Mouse (Mus musculus): ENCODE measurements around the gene Gm21969. TPM values are rescaled to one million over a fixed set of nuclear protein-coding genes. Genes with fewer than 3 reads are reported as not detected.

Gm21969 gene
- polyA plus RNA-seq, 1 experiment from 2014 or later, result not detected

- no peak overlapping the region for H3K27ac ChIP-seq (replicated peaks)
- no peaks in the 10 kb centered on the region for H3K36me3 ChIP-seq
- no peak overlapping the region for H3K4me3 ChIP-seq
- no peaks in the 10 kb centered on the region for H3K9me3 ChIP-seq
- no peaks in the 10 kb centered on the region for H3K4me1 ChIP-seq (replicated peaks)
- 17% methylated on average over 3 of the region's 3 CpGs for WGBS
- no peak for ATAC-seq (ENCODE audit: low FRiP score, low read depth)
- H3K27me3 ChIP-seq, result no peaks in the 10 kb centered on the region
- no peak overlapping the region for H3K9ac ChIP-seq
- H3K4me2 ChIP-seq, result no peak overlapping the region
These were observed 81.6 kb downstream of the Gm21969 start for GRCm38 (mm10) chr4:139684639-139685017.

GRCm38 (mm10) chr4:139688058-139688457, 85.1 kb downstream of the Gm21969 start:
- Histone ChIP-seq H3K4me2 (no peak overlapping the region), H3K9ac (no peak overlapping the region), H3K9me3 (no peaks in the 10 kb centered on the region), H3K27me3 (no peaks in the 10 kb centered on the region), H3K4me1 (replicated peaks) (no peaks in the 10 kb centered on the region), H3K27ac (replicated peaks) (no peak overlapping the region), H3K4me3 (no peak overlapping the region), H3K36me3 (no peaks in the 10 kb centered on the region)
- WGBS, result 53% methylated on average over 9 of the region's 9 CpGs
- ATAC-seq (ENCODE audit: low FRiP score, low read depth), result no peak

GRCm38 (mm10) chr4:139689627-139690269, 86.8 kb downstream of the Gm21969 start:
- Histone ChIP-seq H3K4me2 (no peak overlapping the region), H3K36me3 (no peaks in the 10 kb centered on the region), H3K9ac (no peak overlapping the region), H3K27me3 (peaks cover 5% of the 10 kb centered on the region; the same call in 1 of the 2 replicates), H3K4me1 (replicated peaks) (no peaks in the 10 kb centered on the region), H3K9me3 (no peaks in the 10 kb centered on the region), H3K4me3 (no peak overlapping the region), H3K27ac (replicated peaks) (no peak overlapping the region)
- 41% methylated on average over 7 of the region's 7 CpGs for WGBS
- ATAC-seq (ENCODE audit: low FRiP score, low read depth), result no peak

GRCm38 (mm10) chr4:139693315-139693714, 90.3 kb downstream of the Gm21969 start:
- Histone ChIP-seq H3K27ac (replicated peaks) (no peak overlapping the region), H3K27me3 (peaks cover 5% of the 10 kb centered on the region; the same call in 1 of the 2 replicates), H3K4me2 (no peak overlapping the region), H3K36me3 (no peaks in the 10 kb centered on the region), H3K4me3 (no peak overlapping the region), H3K9ac (no peak overlapping the region), H3K9me3 (no peaks in the 10 kb centered on the region), H3K4me1 (replicated peaks) (0 out of 2 replicates have a peak, but pooled peaks cover 3% of the 10 kb centered on the region)
- ATAC-seq (ENCODE audit: low FRiP score, low read depth), result no peak
- 36% methylated on average over 5 of the region's 5 CpGs for WGBS

GRCm38 (mm10) chr4:139697755-139698154, 94.8 kb downstream of the Gm21969 start:
- Histone ChIP-seq H3K4me3 (no peak overlapping the region), H3K4me1 (replicated peaks) (0 out of 2 replicates have a peak, but pooled peaks cover 3% of the 10 kb centered on the region), H3K9me3 (no peaks in the 10 kb centered on the region), H3K9ac (no peak overlapping the region), H3K27me3 (peaks cover 5% of the 10 kb centered on the region; the same call in 1 of the 2 replicates), H3K27ac (replicated peaks) (no peak overlapping the region), H3K36me3 (no peaks in the 10 kb centered on the region), H3K4me2 (no peak overlapping the region)
- 9% methylated on average over 9 of the region's 9 CpGs for WGBS
- ATAC-seq (ENCODE audit: low FRiP score, low read depth), result no peak

GRCm38 (mm10) chr4:139698602-139699001, 95.6 kb downstream of the Gm21969 start:
- no peak for ATAC-seq (ENCODE audit: low FRiP score, low read depth)
- Histone ChIP-seq H3K9ac (no peak overlapping the region), H3K4me2 (no peak overlapping the region), H3K9me3 (no peaks in the 10 kb centered on the region), H3K36me3 (no peaks in the 10 kb centered on the region), H3K4me3 (no peak overlapping the region), H3K27ac (replicated peaks) (no peak overlapping the region), H3K27me3 (peaks cover 5% of the 10 kb centered on the region; the same call in 1 of the 2 replicates), H3K4me1 (replicated peaks) (0 out of 2 replicates have a peak, but pooled peaks cover 3% of the 10 kb centered on the region)
- 58% methylated on average over 8 of the region's 8 CpGs for WGBS

- Histone ChIP-seq H3K4me2 (no peak overlapping the region), H3K27ac (replicated peaks) (no peak overlapping the region), H3K9me3 (no peaks in the 10 kb centered on the region), H3K27me3 (no peaks in the 10 kb centered on the region), H3K4me3 (no peak overlapping the region), H3K36me3 (no peaks in the 10 kb centered on the region), H3K9ac (no peak overlapping the region), H3K4me1 (replicated peaks) (no peaks in the 10 kb centered on the region)
- ATAC-seq (ENCODE audit: low FRiP score, low read depth), result no peak
- 78% methylated on average over 4 of the region's 4 CpGs for WGBS
These were observed 99.9 kb downstream of the Gm21969 start for GRCm38 (mm10) chr4:139702914-139703313.

- no peak for ATAC-seq (ENCODE audit: low FRiP score, low read depth)
- no peaks in the 10 kb centered on the region for H3K36me3 ChIP-seq
- no peaks in the 10 kb centered on the region for H3K4me1 ChIP-seq (replicated peaks)
- no peak overlapping the region for H3K4me3 ChIP-seq
- no peak overlapping the region for H3K9ac ChIP-seq
- H3K27ac ChIP-seq (replicated peaks), result no peak overlapping the region
- no peaks in the 10 kb centered on the region for H3K27me3 ChIP-seq
- H3K4me2 ChIP-seq, result no peak overlapping the region
- WGBS, result 86% methylated on average over 11 of the region's 11 CpGs
- no peaks in the 10 kb centered on the region for H3K9me3 ChIP-seq
These were observed 100.5 kb downstream of the Gm21969 start for GRCm38 (mm10) chr4:139703468-139703867.

GRCm38 (mm10) chr4:139705986-139706385, 103.0 kb downstream of the Gm21969 start:
- Histone ChIP-seq H3K9me3 (no peaks in the 10 kb centered on the region), H3K4me1 (replicated peaks) (peaks cover 6% of the 10 kb centered on the region; the same call in 1 of the 2 replicates), H3K36me3 (no peaks in the 10 kb centered on the region), H3K9ac (no peak overlapping the region), H3K27ac (replicated peaks) (no peak overlapping the region), H3K4me2 (no peak overlapping the region), H3K27me3 (no peaks in the 10 kb centered on the region), H3K4me3 (no peak overlapping the region)
- 82% methylated on average over 5 of the region's 5 CpGs for WGBS
- ATAC-seq (ENCODE audit: low FRiP score, low read depth), result no peak

- no peak overlapping the region for H3K4me2 ChIP-seq
- peak; percentile 23; the same call in 1 of the 2 replicates for ATAC-seq (ENCODE audit: low FRiP score, low read depth)
- WGBS, result 25% methylated on average over 25 of the region's 25 CpGs
- no peaks in the 10 kb centered on the region for H3K9me3 ChIP-seq
- no peaks in the 10 kb centered on the region for H3K36me3 ChIP-seq
- no peaks in the 10 kb centered on the region for H3K27me3 ChIP-seq
- peaks cover 8% of the 10 kb centered on the region; the same call in 1 of the 2 replicates for H3K4me1 ChIP-seq (replicated peaks)
- H3K27ac ChIP-seq (replicated peaks), result no peak overlapping the region
- H3K4me3 ChIP-seq, result no peak overlapping the region
- no peak overlapping the region for H3K9ac ChIP-seq
These were observed 107.7 kb downstream of the Gm21969 start for GRCm38 (mm10) chr4:139710467-139711334.
